Mouse (Mus musculus) spleen, adult 2 months (tissue): ENCODE results near the gene Pkhd1.

Source experiments
- CTCF ChIP-seq: fragments of 200-500 bp; IDR thresholded peaks from 2 replicates; pipeline ENCODE4 v1.5.1; 2011; ENCODE audit warnings: mild to moderate bottlenecking, inconsistent platforms; ENCODE audit not compliant: insufficient read depth, insufficient read length, insufficient replicate concordance; ENCODE audit errors: extremely low read depth
- POLR2A ChIP-seq: fragments of 200-500 bp; IDR thresholded peaks from 2 replicates; pipeline ENCODE4 v1.6.1; 2011; ENCODE audit warnings: low read depth, low read length, inconsistent platforms

GRCm38 (mm10) chr1:20655085-20655484 lies 37.2 kb upstream of the Pkhd1 start:
- no peak for TF ChIP-seq CTCF
- no peak for TF ChIP-seq POLR2A
